Mouse (Mus musculus) adrenal gland, adult 2 months (tissue): ENCODE measurements around the gene Arhgef26. TPM values are rescaled to one million over a fixed set of nuclear protein-coding genes. Genes with fewer than 3 reads are reported as not detected.

Experiments
- DNase-seq: peaks from one replicate; pipeline ENCODE4 v3.0.0; 2021
- polyA plus RNA-seq: library from polyadenylated mRNA; depleted of rRNA; stranded (reverse); fragments of >200 nt; gene quantifications from 2 replicates; pipeline ENCODE4 v1.2.3, GENCODE M21; 2012
- total RNA-seq, 2 experiments: library from RNA; stranded (reverse); gene quantifications; 2 replicates each; pipeline ENCODE4 v1.2.3; 2021

The Arhgef26 gene
- total and polyA plus RNA-seq, 3 experiments, result 2.1 to 2.5 (median 2.4) TPM

DNA sequence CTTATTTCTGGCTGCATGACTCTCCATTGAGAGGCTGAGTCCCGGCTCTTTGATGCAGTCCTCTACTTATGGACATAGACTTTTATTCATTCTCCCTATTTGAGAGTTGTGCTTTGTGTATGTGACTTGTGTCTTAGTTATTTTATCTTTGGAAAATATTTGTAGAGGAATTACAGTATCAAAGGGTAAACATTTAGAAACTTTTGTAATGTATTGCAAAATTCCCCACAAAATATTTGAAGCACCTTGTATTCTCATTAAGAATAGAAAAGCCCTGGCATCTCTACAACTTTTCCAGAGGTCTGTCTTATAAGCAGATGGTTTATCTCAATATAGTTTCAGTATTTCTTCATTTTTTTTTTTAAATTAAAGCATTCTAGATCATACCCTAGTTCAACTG lies 44.7 kb downstream of the Arhgef26 start:
- DNase-seq, result no peak

DNA sequence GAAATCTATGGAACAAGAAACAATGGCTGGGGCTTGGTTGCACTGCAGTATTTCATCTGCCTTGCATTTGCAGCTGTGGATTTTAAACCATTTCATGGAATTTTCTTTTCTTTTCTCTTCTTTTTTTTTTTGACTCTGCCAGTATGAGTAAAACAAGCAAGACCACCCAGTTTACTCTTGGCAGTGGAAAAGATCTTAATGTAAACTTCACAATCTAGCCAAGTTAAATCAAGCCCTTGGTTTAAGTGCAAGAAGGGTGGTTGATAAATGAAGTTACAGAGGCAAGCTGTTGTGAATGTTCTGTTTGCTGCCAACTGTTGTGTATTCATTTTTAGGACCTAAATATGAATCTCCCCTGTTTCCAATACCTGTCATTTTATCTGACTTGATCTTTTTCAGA lies 54.5 kb downstream of the Arhgef26 start:
- DNase-seq, result no peak

DNA sequence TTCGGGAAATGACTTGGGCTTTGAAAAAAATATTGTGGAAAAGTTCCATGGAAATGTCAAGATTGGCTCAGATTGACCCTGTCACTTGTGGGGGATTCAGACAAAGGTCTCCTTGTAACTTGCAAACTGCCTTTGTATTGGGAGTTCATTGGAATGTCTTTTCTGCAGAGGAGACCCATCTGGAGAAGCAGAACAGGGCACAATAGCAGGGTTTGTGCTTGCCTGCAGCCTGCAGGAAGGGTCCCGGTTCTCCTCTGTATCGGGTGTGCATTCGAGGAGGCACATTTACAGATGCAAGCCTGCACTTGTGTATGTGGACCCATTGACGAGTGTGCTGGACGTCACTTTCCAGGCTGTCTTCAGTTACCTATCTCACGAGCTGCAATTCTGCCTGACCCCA lies 56.1 kb downstream of the Arhgef26 start:
- no peak for DNase-seq

DNA sequence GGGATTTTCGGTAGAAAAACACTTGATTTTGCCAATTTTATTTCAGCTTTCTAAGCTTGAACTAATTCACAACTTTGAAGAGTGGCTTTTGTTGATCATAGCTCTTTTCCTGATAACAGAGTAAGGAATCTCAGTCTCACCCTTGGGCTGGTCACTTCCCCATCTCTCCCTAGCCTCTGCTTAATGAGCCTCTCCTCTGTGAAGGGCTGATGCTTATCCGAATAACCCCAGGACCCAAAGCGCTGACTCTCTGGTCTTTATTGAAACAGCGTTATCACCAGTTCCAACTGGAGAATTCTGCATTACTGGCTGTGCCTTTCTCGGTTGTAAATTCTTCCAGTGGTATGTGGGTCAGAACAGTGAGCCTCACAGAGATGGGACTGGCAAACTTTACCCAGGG lies 57.2 kb downstream of the Arhgef26 start:
- DNase-seq, result no peak

DNA sequence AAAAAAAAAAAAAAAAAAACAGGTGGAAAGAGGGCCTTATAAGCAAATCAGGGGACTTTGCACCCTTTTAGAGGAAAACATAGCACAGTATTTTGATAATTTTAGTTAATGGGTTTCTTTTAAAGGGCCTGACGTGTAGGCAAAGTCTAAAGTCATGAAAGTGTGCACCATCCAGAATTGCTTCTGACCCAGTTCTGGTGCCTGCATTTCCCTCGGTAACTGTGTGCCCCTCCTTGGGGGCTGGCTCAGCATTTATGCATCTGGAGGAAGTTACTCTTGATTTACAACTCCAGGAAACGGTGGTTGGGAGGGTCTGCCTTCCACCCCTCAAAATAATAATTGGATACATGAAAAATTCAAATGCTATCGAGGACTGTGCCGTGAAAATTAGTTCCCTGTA lies 58.0 kb downstream of the Arhgef26 start:
- DNase-seq, result no peak

DNA sequence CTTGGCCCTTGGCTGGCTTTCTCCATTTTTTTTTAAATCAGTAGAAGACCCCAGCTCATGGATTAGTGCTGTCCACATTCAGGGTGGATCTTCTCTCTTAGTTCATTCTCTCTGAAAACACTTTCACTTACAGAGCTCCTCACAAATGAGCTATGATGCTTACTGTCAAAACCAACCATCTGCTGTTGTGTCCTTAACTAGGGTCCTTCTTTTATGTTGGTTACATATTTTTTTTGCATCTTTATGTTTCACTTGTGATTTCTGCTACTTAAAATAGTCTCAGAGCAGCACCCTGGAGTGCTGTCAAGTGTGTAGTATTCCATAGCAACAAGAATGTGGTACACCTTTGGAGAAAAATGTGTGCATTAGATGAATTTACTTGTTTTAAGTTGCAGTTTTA lies 60.0 kb downstream of the Arhgef26 start:
- no peak for DNase-seq

DNA sequence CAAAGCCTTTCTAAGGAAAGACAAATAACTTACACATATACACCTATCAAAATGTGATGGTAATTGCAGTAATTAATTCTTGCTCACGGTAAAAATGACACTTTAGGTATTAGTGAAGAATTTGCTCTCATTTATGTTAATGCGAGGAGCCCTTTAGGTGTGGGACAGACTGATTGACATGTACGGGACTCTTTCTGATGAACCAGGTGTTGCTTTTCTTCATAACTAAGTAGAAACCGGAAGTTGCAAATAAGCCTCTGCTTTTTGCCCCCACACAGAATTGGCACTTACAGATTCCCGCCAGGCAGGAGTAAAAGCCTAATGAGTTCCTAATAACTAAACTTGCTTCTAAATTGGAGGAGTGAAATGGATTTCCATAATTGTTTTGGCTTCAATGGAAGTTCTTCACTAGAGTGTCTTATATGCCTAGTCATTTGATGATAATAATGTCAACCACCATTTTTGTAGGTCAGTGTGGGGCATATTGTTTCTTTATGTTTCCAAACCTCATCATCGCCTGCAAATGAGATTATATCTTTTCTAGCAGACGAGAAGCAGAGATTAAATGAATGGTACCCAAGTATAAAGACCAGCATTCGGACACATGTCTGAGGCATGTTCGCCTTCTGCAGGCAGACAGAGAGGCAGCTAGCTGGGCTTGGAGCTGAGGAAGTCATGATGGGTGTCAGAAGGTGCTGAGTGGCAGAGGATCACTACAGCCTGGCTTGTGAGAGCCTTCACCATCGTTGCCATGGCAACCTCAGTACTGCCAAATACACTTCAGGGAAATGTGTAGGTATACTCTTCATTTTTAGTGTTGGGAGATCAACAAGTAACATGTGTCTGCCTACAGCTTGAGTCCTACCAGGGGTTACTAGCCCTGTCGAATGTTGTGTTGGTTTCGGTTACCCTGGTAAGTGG lies 61.9 kb downstream of the Arhgef26 start:
- DNase-seq, result no peak

DNA sequence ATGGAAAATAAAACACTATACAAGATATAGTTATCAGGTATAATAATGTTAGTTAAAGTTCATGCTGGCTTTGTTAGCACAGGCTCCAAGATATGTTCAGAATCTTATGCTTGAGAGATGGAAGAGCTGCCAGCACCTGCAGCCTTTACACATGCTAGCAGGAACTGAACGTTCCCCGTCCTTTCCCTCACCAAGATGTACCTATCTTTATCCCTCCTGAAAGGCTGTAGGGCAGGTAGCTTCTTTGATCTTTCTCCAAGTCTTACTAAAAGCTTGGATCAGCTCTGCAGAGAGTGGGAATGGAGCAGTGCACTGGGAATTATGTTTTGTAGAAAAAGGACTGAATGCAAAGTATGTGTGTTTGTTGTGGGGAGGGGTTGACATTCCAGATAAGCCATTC lies 64.3 kb downstream of the Arhgef26 start:
- DNase-seq, result no peak

DNA sequence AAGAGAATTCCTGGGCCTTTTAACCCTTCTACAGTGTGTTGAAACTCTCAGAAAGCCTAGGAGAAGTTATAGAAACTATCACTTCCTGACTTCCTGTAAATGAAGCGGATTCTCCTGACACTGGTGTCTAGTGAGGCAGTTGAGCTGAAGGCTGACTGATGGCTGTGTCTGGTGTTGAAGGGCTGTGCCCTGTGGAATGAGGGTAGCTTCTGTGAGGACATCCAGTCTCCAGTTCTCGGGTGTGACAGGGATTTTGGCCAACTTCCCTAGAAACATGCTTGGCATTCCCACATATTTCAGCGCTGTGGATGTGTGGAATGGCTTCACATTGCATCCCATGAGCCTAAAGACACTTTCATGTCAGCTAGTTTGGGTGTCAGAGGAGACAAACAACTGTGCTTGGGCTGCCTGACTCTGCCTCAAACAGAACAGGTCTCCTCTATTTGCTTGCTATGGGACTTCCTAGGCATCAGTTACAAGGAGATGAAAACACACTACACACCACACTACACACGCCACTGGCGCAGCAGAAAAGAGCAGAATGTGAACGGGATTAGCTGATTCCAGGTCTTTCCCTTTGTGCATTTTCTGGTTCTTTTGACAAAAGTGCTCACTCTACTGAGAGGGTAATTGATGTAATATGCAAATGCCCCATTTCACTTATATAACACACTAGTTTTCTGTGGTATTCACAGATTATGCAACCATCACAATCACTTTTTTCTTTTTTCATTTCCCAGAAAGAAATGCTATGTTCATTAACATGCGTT lies 66.5 kb downstream of the Arhgef26 start:
- no peak for DNase-seq

DNA sequence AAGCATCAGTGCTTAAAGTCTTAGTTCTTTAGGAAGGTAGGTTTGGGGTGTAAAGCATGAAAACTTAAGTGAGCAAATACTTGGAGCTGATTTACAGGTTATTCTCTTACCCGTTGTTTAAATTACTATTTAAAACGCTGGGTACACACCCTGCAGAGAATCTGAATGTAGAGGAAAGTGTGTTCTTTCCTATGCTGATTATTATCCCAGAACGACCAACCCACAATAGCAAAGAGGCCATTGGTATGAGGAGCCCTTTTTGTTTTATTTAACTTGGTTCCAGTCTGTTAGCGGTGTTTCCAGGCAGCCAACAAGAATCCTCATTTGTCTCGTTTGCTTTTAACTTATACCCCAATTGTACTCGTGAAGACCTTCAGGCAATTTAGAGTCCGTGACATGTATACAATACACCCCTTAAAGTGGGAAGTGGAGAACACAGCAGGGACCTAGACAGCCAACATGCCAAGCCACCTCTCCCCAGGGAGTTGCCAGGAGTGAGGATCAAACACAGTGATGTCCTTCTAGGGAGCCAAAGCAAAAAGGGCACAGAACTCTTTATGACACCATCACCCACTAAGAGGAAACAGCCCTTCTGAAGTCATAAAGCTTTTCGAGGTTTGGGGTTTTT lies 71.5 kb downstream of the Arhgef26 start:
- no peak for DNase-seq

DNA sequence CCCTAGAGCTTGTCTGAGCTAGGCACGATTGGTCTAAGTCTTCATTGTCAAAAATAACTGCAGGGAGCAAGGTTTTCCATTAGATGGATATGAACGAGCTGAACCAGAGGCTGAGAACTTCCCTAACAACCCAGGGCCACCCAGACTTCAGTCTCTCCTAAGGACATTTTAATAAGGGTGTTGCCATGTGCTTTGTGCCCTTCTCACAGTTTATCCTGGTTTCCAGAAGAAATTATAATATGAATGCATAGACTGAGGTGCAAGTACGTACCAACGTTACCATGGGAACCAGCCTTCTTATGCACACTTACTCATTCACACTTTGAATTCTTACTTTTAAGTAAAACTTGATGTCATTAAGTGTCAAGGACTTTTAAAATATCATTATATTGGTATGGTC lies 72.3 kb downstream of the Arhgef26 start:
- DNase-seq, result no peak

DNA sequence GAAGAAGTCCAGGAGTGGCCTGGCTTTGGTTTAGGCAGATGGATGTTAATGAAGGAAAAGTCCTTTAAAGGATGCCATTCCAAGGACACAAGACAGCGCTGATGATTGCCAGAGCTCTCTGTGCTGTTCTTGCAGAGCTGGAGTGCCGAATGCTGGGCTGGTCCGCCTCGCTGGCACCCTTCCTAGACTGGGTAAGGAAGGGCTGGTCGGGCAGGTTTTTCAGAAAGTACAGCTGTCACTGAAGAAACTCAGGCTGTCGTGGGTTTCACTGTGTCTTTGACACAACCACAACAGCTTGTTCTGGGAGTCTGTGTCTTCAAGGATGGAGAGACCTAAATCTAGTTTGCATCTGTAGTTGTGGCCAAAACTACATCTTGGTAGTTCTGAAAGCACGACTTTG lies 74.6 kb downstream of the Arhgef26 start:
- no peak for DNase-seq

DNA sequence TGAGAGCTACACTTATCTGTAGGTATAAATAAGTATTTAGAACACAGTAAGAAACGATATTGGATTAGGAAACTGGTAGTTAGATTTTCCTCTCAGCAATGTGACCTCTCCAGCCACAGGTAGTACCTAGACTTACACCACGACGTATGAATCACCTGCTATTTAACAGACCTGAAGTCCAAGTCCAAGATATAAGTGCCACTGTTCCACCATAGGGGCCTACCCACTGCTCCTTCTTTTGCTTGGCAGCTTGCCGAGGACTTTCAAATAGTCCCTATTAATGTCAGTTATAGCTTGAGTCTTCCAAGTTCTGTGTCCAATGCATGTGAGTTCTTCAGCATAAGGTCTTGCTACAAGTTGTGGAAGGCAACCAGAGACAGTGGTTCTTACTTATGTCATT lies 76.8 kb downstream of the Arhgef26 start:
- no peak for DNase-seq

DNA sequence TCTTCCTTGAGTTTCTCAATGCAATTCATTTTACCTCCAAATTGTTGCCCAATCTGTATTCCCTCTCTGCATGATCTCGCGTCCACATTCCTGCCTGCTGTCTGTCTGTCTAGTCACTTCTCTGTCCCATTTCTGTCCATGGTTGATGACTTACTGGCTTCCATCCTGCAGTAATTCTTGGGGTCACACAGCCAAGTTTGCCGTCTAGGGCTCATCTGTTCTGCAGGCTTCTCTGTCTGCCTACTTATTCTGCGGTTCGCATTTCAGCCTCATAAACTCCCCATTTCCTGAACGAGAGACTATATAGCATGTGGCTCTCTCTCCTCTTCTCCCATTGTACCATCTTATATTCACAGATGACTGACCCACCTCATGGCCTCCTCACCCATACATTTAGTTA lies 79.3 kb downstream of the Arhgef26 start:
- DNase-seq, result no peak

DNA sequence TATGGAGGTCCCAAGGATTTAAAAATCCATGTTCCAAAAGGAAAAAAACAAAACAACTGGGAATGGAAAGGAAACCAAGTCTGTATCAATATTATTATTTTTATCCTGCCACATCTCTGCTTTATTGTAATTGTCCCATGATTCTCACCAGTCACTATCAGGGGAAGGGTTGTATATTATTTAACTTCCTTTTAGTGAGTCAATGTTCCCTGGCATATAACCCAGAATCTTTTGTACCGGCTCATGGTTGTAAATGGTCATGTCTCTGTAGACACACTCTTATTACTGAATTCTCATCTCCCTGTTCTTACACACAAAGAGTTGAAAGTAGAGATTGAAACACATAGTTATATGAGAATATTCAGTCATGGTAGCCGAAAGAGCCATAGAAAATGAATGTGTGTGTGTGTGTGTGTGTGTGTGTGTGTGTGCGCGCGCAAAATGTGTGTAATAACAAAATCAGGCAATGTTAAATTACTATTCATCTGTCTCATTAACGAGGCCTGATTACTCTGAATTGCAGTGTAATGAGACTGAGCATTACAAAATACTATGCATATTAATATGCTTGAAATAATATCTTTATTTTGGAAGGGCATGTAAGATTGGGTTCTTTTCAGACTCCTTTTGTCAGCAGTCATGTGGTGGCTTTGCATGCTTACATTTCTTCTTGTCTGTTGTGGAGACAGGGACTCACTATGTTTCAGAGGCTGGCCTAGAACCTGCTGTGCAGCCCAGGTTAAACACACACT lies 80.4 kb downstream of the Arhgef26 start:
- DNase-seq, result no peak

DNA sequence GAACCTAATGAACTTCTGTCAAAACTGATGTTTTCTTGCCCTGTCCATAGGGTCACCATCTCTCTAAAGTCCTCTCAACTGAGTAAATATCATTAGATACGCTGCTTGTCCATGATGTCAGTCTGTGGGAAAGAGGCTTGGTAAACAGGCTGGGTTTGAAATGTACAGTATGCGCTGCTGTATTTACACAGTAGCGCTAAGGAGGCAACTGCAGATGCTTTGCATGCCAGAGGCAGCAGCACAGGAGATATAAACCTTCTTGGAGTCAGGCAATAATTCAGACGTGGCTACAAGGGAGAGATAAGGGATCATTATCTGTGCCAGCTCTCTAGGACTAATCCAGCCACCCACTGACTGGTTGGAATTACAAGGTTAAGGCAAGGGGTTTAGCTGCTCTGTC lies 95.5 kb downstream of the Arhgef26 start:
- no peak for DNase-seq

DNA sequence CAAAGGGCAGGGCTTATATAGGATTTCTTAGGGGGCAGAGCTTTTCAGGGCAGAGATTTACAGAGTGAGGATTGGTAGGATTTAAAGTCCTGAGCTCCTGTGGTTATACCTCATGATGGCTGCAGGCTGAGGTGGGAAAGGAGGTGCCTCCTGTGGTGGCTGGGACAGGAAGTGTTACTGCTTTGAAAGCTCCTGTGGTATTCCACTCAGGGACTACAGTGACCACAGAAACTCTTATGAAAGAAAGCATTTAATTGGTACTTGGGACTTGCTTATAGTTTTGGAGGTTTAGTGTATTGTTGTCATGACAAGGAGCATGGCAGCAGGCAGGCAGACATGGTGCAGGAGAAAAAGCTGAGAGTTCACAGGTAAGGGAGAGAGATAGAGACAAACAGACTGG lies 97.8 kb downstream of the Arhgef26 start:
- no peak for DNase-seq

DNA sequence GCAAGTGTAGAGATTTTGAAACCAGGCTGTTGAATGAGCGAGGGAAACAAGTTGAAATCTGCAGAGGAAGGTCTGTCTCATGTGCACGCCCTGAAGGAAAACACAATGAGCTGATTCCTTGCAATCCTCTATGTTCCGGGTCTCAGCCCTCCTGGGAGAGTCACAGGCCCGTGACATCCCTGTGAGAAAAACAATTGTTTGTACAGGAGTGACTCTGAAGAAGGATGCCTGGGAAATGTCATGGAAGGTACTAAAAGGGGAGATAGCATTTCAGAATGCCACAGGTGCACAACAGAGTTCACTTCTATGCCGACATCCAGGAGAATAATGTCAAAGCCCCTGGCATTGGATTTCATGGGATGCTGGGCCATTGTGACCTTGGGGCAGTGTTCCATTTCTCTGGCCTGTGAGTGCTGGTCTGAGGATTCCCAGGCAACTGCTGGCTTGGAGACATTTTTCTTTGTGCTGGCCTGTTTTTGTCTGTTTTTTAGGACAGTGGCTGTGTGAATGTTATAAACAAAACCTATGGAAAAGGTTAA lies 102.4 kb downstream of the Arhgef26 start:
- DNase-seq, result no peak

DNA sequence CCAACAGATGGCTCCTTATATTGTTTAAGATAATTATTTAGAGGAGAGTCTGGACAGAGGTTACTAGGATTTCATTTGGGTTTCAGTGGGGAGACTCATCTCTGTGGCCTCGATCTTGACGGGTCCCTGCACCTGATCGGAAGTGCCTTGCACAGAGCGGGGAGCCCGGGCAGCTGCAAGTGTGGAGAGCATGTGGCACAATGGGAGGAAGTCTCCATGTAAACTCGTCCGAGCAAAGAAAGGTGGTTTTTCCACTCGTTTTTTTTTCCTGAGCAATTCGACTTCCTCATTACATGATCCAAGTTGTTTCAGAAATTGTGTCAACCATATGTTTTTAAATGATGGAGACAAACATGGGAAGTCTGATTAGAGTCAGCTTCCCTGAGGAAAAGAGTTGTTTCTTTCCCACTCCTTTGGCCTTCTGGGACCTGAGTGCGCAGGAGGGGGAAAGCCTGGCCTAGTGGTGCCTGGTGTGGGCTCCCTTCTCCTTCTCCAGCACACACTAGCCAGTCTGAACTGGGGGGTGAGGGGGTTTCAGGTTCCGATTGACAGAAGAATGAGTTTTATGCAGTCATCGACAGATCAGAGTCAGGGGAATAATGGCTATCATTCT lies 105.5 kb downstream of the Arhgef26 start:
- no peak for DNase-seq

DNA sequence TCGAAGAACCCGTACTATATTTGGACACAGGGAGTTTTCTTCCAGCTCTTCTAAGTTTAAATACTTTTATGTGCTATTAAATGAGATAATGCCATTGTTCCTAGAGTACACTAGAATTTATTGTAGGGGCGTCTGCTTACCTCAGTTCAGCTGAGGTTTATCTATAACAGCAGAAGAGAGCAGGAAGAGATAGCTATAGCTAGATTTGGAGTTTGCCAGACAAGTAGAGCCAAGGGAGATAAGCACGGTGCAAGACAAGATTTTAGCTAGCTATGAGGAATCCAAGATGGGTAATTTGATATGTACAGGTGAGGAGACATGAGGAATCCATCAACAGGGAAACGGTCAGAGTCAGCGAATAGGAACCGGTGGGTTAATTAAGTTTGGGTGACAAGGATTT lies 108.1 kb downstream of the Arhgef26 start:
- DNase-seq, result no peak

DNA sequence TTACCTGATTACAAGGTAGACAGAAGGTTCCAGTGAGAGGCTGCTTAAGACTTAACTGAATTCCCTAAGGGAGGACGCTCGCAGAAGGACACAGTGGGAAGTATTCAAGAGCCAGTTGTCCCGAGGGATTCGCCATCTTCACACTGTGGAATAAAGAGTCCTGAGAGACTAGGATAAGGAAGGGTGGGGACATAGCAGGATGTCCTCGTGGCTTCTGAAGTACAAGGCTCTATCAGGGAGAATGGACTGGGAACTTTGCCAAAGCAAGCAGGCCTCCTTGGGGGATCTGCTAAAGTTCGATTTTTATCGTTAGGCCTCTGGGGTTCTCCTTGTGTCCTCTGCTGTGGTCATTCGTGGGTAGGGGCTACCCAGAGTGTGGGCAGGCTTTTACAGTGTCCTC lies 109.0 kb downstream of the Arhgef26 start:
- DNase-seq, result no peak
